Mouse (Mus musculus): ENCODE results near the gene Tmem237. TPM values are rescaled to one million over a fixed set of nuclear protein-coding genes. Genes with fewer than 3 reads are reported as not detected.
A peak's percentile ranks its signal among the peaks of the same experiment; 100 is the strongest.

Tmem237 gene
- total and polyA plus RNA-seq, 2 experiments from 2014 or later: 37.2 to 56.9 TPM

DNA sequence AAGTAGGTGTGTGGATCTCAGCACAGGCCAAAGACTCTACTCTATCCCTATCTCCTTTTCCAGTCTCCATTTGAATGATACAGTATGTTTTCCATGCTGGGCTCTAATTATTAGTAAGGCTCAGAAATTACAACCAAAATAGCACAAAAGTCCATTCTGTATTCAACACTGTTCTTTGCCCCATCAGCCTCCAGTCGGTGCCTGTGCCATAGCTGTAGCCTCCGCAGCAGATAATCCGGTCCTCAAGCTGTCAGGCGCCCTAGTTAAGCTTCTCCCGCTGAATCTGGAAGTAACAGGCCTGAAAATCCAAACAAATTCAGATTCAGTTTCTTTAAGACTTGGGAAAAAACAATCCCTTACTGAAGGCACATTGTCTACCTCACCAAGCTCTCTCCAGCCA lies 43.7 kb upstream of the Tmem237 start:
- Histone ChIP-seq H3K27me3 (ENCODE audit: insufficient read depth, low read length) (no peaks in the 10 kb centered on the region), H3K4me2 (ENCODE audit: low read depth, low read length, poor library complexity, severe bottlenecking) (no peak overlapping the region), H3K4me1 (ENCODE audit: insufficient read depth, low read length) (no peaks in the 10 kb centered on the region), H3K9me3 (ENCODE audit: low read length) (no peaks in the 10 kb centered on the region), H3K27ac (ENCODE audit: low read depth, low read length) (0 out of 2 replicates have a peak overlapping the region, but pooled peaks have one; percentile 28), H3K4me3 (ENCODE audit: low read depth, low read length) (no peak overlapping the region), H3K9ac (replicated peaks; ENCODE audit: low read length, poor library complexity, severe bottlenecking) (no peak overlapping the region), H3K36me3 (ENCODE audit: insufficient read depth, low read length) (peaks cover 28% of the 10 kb centered on the region)
- WGBS: 16% methylated on average over 5 of the region's 5 CpGs
- DNase-seq (ENCODE audit: low spot score) (no peak), ATAC-seq (ENCODE audit: low FRiP score) (no peak)
- no peak for TF ChIP-seq CTCF (IDR thresholded peaks at IDR 0.05)

DNA sequence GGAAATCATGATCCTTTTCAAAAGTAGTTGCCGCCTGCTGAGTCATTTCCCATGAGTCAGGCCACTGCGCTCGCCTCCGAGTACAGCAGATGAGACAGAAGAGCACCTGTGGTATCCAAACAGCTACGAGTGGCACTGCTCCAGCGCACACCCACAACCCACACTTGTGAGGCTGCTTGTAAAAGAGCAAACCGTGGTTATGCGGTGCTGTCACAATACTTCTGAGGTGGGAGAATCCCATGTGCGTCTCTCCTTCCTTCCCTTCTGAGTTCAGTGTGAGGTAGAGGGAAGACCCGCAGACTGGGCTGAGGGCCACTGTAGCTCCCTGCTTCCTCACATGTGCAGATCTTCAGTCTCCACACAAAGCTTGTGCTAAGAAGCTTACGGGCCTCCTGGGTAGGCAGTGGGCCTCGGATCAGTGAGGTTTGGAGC lies 42.8 kb upstream of the Tmem237 start, which contains the start of gene Mpp4:
Gene Mpp4 (minus strand): TSS at position 360 of the 432 bp plus-strand sequence.
- no peak for TF ChIP-seq CTCF (IDR thresholded peaks at IDR 0.05)

DNA sequence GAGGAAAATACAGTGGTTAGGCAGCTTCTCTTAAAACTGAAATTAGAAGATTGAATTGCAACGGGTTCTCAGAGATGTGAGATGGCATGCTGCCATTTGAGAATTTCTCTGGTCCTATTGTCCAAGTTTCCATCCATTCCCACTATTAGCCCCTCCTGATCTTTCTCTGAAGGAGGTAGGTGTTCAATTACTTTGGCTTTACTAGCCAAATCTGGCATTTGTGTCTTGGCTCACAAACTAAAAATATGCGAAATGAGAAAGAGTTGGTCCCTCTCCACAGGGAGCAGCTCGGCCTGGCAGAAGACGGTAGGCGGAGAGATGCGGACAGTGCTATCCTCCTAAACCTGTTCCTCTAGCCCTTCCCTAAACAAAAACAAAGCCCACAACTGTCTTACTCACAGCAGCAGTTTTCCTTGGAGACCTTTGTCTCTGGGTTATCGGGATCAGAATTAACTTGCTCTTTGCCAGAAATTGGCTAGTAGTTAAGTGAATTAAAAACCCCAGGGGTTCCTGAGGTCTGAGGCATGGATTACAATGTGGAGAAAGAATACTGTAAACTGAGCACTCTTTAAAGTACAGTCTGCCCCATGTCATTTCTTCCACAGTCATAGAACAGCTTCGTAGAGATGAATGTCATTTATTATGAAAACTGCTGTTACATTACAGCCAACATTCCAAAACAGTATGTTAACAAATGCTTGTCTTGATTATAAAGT lies 42.3 kb upstream of the Tmem237 start:
- Histone ChIP-seq H3K4me3 (ENCODE audit: low read depth, low read length) (no peak overlapping the region), H3K4me1 (ENCODE audit: insufficient read depth, low read length) (no peaks in the 10 kb centered on the region), H3K36me3 (ENCODE audit: insufficient read depth, low read length) (peaks cover 20% of the 10 kb centered on the region), H3K9ac (replicated peaks; ENCODE audit: low read length, poor library complexity, severe bottlenecking) (no peak overlapping the region), H3K27me3 (ENCODE audit: insufficient read depth, low read length) (no peaks in the 10 kb centered on the region), H3K9me3 (ENCODE audit: low read length) (no peaks in the 10 kb centered on the region), H3K27ac (ENCODE audit: low read depth, low read length) (no peak overlapping the region), H3K4me2 (ENCODE audit: low read depth, low read length, poor library complexity, severe bottlenecking) (no peak overlapping the region)
- WGBS: 36% methylated on average over 8 of the region's 8 CpGs
- no peak for DNase-seq (ENCODE audit: low spot score)
- TF ChIP-seq CTCF (IDR thresholded peaks at IDR 0.05): no peak
- ATAC-seq (ENCODE audit: low FRiP score): no peak

More for the DNA sequence above, 42.8 kb upstream of the Tmem237 start, which contains the start of gene Mpp4:
- Histone ChIP-seq H3K4me3 (ENCODE audit: low read depth, low read length) (no peak within 1 kb of the TSS), H3K27ac (ENCODE audit: low read depth, low read length) (0 out of 2 replicates have a peak within 1 kb of the TSS, but pooled peaks have one; percentile 28), H3K36me3 (ENCODE audit: insufficient read depth, low read length) (peaks cover 26% of the 10 kb centered on the region), H3K4me1 (ENCODE audit: insufficient read depth, low read length) (no peaks in the 10 kb centered on the region), H3K9me3 (ENCODE audit: low read length) (no peaks in the 10 kb centered on the region), H3K27me3 (ENCODE audit: insufficient read depth, low read length) (no peaks in the 10 kb centered on the region), H3K4me2 (ENCODE audit: low read depth, low read length, poor library complexity, severe bottlenecking) (no peak within 1 kb of the TSS), H3K9ac (replicated peaks; ENCODE audit: low read length, poor library complexity, severe bottlenecking) (no peak within 1 kb of the TSS)
- no peak for DNase-seq (ENCODE audit: low spot score)
- WGBS: 23% methylated on average over 12 of the region's 12 CpGs
- peak; percentile 21; the same call in 1 of the 2 replicates for ATAC-seq (ENCODE audit: low FRiP score)

DNA sequence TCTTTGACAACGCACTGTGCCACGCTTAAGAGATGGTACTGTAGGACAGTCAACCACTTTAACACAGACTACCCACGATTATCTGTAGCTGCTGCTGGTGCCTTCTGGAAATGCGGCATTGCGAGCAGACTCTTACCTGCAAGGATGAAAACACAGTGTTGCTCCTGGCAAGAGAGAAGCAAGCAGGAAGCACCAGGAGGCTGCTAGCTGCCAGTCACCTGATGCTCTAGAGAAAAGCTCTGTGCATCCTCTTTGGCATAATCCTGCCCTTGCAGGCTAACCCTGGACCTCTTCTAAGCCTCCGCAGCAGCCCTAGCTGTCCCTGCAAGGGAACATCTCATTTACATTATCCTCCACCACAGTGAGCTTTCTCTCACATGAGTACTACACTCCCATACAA lies 41.2 kb upstream of the Tmem237 start:
- no peaks in the 10 kb centered on the region for H3K27me3 ChIP-seq (ENCODE audit: insufficient read depth, low read length)
- no peak overlapping the region for H3K27ac ChIP-seq (ENCODE audit: low read depth, low read length)
- ATAC-seq (ENCODE audit: low FRiP score) (no peak), DNase-seq (ENCODE audit: low spot score) (no peak)
- WGBS: 68% methylated on average over 6 of the region's 6 CpGs
- H3K36me3 ChIP-seq (ENCODE audit: insufficient read depth, low read length): peaks cover 12% of the 10 kb centered on the region
- H3K4me1 ChIP-seq (ENCODE audit: insufficient read depth, low read length): no peaks in the 10 kb centered on the region
- no peaks in the 10 kb centered on the region for H3K9me3 ChIP-seq (ENCODE audit: low read length)
- TF ChIP-seq CTCF (IDR thresholded peaks at IDR 0.05): no peak
- no peak overlapping the region for H3K9ac ChIP-seq (replicated peaks; ENCODE audit: low read length, poor library complexity, severe bottlenecking)
- no peak overlapping the region for H3K4me3 ChIP-seq (ENCODE audit: low read depth, low read length)
- H3K4me2 ChIP-seq (ENCODE audit: low read depth, low read length, poor library complexity, severe bottlenecking): no peak overlapping the region

DNA sequence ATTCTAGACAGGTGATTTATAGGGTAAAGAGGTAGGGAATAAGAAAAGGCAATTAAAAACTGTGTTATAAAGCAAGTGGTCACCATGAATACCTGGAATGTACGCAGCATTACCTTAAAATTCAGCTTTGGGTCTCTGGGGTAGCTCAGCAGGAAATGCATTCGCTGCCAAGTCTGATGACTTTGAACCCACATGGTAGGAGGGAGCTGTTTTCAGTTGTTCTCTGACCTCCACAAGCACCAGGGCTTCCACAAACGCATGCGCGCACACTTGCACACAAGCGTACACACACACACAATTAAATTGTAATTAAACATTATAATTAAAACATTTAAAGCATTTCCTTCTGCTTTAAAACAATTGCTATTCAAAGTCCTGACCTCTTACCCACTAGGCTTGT lies 40.7 kb upstream of the Tmem237 start:
- DNase-seq (ENCODE audit: low spot score) (no peak), ATAC-seq (ENCODE audit: low FRiP score) (no peak)
- Histone ChIP-seq H3K27ac (ENCODE audit: low read depth, low read length) (no peak overlapping the region), H3K4me2 (ENCODE audit: low read depth, low read length, poor library complexity, severe bottlenecking) (no peak overlapping the region), H3K9ac (replicated peaks; ENCODE audit: low read length, poor library complexity, severe bottlenecking) (no peak overlapping the region), H3K27me3 (ENCODE audit: insufficient read depth, low read length) (no peaks in the 10 kb centered on the region), H3K4me1 (ENCODE audit: insufficient read depth, low read length) (no peaks in the 10 kb centered on the region), H3K4me3 (ENCODE audit: low read depth, low read length) (no peak overlapping the region), H3K36me3 (ENCODE audit: insufficient read depth, low read length) (peaks cover 11% of the 10 kb centered on the region), H3K9me3 (ENCODE audit: low read length) (no peaks in the 10 kb centered on the region)
- TF ChIP-seq CTCF (IDR thresholded peaks at IDR 0.05): no peak
- 88% methylated on average over 6 of the region's 6 CpGs for WGBS

DNA sequence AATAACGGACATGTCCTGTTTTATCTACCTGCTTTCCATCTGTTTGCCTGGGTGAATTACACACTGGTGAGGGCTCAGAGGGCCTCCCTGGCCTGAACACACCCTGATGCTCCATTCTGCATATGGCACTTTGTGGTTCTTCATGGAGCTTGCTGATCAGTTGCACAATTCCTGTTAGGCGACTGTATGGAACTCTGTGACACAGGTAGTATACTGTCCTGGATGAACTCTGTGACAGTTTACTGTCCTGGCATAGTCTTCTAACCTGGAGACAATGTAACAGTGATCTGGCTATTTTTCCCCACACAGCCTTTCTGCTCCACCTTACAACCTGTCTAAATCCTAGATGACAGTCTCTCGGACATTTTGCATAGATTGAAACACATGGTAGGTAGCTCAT lies 38.9 kb upstream of the Tmem237 start:
- ATAC-seq (ENCODE audit: low FRiP score) (no peak), DNase-seq (ENCODE audit: low spot score) (no peak)
- Histone ChIP-seq H3K36me3 (ENCODE audit: insufficient read depth, low read length) (peaks cover 9% of the 10 kb centered on the region; the same call in 1 of the 2 replicates), H3K9me3 (ENCODE audit: low read length) (no peaks in the 10 kb centered on the region), H3K4me1 (ENCODE audit: insufficient read depth, low read length) (no peaks in the 10 kb centered on the region), H3K9ac (replicated peaks; ENCODE audit: low read length, poor library complexity, severe bottlenecking) (no peak overlapping the region), H3K27me3 (ENCODE audit: insufficient read depth, low read length) (no peaks in the 10 kb centered on the region), H3K4me2 (ENCODE audit: low read depth, low read length, poor library complexity, severe bottlenecking) (no peak overlapping the region), H3K4me3 (ENCODE audit: low read depth, low read length) (no peak overlapping the region), H3K27ac (ENCODE audit: low read depth, low read length) (no peak overlapping the region)
- 93% methylated on average over 3 of the region's 3 CpGs for WGBS
- TF ChIP-seq CTCF (IDR thresholded peaks at IDR 0.05): no peak
